Mouse (Mus musculus) kidney, adult 2 months (tissue): ENCODE measurements at regions not wholly inside any gene's neighbourhood (a gene's known extent, or its start where the extent isn't known, plus 50 kb on each side); places are given as distances from the start of the nearest gene placed in this dataset.

Source experiments
- CTCF ChIP-seq: fragments of 200-500 bp; conservative IDR thresholded peaks from 2 replicates; pipeline ENCODE4 v1.5.1; 2011; ENCODE audit warnings: low read depth, mild to moderate bottlenecking, control low read depth, low read length, moderate library complexity, mixed read lengths; ENCODE audit not compliant: insufficient read depth, insufficient read length
- POLR2A ChIP-seq: fragments of 200-500 bp; IDR thresholded peaks from one replicate; pipeline ENCODE4 v1.6.1; 2011; ENCODE audit warnings: low read depth, low read length, control low read depth

- no peak for TF ChIP-seq POLR2A
- TF ChIP-seq CTCF, result no peak
Measured at GRCm38 (mm10) chr11:89142527-89143154, 69.0 kb downstream of the Gm525 start.
